Mouse (Mus musculus) layer of hippocampus, adult 2 months (tissue): ENCODE measurements at regions not wholly inside any gene's neighbourhood (a gene's known extent, or its start where the extent isn't known, plus 50 kb on each side); places are given as distances from the start of the nearest gene placed in this dataset.

Experiments used
- DNase-seq, 2 experiments: peaks; one replicate each; pipeline ENCODE4 v3.0.0; 2022; ENCODE audit warnings: low spot score in 2 of 2
- H3K27ac ChIP-seq: fragments of 200-600 bp; 2 replicates; pipeline ENCODE4 v1.8.1; 2022
- H3K4me3 ChIP-seq: fragments of 200-600 bp; 2 replicates; pipeline ENCODE4 v1.8.1; 2022; ENCODE audit warnings: mild to moderate bottlenecking
- CTCF ChIP-seq: fragments of 200-600 bp; conservative IDR thresholded peaks from 2 replicates; pipeline ENCODE4 v1.8.1; 2022; ENCODE audit warnings: antibody characterized with exemption, mild to moderate bottlenecking, moderate library complexity

DNA sequence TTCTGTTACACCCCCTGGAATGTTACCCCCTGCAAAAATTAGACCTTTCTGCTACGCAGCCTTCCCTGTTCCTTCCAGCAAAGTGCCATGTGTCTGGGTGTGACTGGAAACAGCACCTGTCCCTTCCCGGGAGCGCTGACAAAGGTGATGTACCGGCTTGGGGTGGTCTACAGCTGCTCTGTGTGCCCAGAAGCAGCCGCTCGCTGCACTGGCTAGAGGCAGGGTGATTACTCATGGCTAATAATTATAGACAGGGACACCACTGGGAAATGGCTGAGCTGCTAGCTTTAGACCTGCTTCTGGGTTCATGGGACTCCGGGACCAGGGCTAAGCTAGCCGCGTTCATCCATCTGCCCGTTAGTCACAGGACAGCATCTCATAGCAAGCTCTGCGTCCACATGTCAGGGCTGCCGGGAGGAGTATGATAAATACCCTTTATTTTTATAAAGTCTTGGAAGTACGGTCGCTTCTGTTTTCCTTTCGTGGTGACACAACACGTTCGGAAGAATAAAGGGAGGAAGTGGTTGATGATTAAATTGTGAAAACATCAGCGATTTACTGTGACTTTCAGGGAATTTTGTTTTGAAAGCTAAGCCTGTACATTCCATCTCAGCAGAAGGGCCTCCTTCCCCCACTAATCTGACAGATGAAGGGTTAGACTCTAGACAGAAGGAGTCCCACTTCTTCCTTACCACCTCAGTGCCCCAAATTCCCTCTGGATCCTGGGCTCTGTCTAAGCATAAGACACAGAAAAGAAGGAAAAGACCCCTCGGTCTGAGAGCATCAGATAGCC lies 170.8 kb downstream of the Maf start:
- no peak for DNase-seq
- no peak for TF ChIP-seq CTCF
- Histone ChIP-seq H3K27ac (no peak overlapping the region), H3K4me3 (no peak overlapping the region)

DNA sequence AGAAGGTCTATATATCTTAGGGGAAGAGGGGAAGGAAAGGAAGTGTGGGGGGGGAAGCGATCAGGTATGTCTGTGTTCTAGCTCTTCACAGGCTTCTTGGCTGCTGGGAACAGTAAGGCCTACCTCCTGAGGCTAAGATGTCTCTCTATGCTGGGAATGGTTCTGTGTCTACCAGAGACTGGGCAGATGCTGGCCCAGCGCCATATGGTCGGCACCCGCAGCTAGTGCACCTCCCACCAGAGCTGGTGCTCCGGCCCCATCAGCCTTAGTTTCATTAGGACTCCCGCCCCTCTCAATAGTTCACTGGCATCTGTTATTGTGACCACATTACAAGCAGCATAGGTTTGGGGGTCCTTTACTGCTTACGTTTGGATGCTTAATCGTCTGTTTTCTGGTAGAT lies 171.6 kb downstream of the Maf start:
- Histone ChIP-seq H3K4me3 (no peak overlapping the region), H3K27ac (no peak overlapping the region)
- TF ChIP-seq CTCF = no peak
- no peak for DNase-seq

DNA sequence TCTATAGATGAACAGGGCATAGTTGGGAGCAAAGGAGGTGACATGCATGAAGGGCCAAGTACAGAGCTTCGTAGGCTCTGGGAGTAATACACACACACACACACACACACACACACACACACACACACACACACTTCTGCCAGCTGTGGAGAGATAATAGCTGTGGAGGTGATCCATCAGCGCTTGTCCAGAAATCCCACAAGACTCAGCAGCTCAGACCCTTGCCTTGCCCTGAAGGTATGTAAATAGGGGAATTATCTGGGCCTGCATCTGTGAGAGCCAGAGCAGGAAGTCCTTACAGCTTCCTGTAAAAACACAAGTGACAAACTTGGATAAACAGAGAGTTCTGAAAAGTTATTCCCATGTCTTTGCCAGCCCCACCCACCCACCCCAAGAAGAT lies 173.6 kb downstream of the Maf start:
- TF ChIP-seq CTCF = no peak
- DNase-seq = no peak
- H3K4me3 ChIP-seq = no peak overlapping the region
- H3K27ac ChIP-seq = no peak overlapping the region

DNA sequence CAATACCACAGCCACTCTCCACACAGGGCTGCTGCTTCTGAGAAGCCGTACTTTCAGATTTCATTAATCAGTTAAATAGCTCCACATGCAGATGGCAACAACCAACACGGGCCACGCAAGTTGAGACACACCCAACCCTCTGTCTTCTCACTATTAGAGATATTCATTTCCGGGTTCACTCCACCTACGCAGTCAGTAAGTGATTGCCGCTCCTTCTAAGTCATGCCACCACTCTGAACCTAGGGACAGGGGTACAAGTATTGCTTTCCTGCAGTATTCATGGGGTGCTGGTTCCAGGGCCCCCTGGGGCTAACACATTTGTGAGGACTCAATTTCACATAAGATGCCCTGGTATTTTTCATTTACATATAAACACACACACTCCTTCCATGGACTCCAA lies 176.3 kb downstream of the Maf start:
- H3K27ac ChIP-seq = no peak overlapping the region
- TF ChIP-seq CTCF = no peak
- no peak overlapping the region for H3K4me3 ChIP-seq
- no peak for DNase-seq

DNA sequence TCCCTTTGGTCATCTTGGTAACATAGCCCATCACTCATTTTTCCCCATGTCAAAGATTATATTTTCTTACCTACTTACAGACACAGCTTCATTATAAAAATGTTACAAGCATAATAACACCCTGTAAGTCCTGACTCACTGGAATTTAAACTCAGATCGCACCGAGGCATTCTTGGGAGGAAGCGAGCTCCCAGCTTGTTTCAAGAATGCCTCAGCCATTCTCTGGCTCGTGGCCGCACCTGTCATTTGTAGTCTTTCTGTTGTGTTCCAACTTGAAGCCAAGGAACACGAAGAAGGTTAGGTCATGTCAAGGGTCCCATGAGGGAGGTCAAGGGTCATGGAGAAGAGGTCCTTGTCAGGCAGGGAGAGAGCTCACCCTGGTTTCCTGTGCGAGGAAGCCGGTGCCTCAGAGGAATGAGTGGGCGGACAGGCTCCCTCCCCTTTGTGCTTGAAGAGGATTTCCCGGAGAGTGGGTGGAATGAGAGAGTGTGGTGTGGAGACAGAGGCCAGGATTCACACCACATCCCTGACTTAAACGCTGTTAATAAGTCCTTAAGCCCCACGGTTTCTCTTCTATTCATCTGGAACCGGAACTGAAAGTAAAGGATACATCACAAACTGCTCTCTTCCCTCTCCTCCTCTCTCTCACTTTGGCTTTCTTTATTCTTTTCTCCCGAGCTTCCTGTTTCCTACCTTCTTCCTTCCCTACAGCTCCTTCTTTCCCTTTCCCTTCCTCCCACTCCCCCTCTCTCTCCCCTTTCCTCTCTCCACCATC lies 177.8 kb downstream of the Maf start:
- no peak for TF ChIP-seq CTCF
- DNase-seq = peak in 1 of 2 experiments; percentile 8
- Histone ChIP-seq H3K4me3 (no peak overlapping the region), H3K27ac (no peak overlapping the region)

DNA sequence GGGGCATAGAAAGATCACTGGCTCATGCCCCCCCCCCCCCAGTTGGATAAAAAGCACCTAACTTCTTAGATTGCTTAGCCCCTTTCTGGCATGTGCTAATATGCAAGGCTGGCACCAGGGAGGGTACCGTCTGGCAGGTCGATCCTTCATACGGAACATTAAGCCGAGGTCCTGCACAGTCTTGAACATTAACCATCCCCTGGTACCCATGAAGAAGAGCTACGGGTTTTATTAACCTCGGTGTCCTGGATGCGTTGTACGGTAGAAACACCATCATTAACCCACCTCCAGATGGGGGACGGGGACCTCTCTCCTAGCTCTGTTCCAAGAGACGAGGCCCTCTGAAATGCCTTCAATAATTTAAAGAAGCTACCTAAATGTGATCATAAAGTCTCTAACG lies 178.7 kb downstream of the Maf start:
- no peak for DNase-seq
- Histone ChIP-seq H3K4me3 (no peak overlapping the region), H3K27ac (no peak overlapping the region)
- TF ChIP-seq CTCF = no peak

DNA sequence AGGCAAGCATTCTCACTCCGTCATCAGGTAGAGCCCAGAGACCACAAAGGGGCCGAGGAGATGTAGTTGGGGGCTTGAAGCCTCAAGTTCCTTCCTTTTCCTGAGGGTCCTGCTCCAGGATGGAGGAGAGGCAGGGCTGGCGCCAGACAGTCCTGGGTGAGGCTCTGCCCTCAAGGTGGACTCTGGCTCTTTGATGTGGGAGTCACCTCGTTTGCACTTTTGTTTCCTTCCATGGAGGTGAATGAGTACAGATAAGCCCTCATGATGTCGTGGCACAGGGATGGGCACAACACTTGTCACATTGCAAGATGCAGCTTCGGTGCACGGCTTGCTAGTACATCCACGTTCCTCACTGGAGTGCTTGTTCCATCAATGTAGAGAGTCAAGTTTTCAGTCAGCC lies 182.4 kb downstream of the Maf start:
- no peak for TF ChIP-seq CTCF
- no peak for DNase-seq
- H3K4me3 ChIP-seq = no peak overlapping the region
- H3K27ac ChIP-seq = no peak overlapping the region

DNA sequence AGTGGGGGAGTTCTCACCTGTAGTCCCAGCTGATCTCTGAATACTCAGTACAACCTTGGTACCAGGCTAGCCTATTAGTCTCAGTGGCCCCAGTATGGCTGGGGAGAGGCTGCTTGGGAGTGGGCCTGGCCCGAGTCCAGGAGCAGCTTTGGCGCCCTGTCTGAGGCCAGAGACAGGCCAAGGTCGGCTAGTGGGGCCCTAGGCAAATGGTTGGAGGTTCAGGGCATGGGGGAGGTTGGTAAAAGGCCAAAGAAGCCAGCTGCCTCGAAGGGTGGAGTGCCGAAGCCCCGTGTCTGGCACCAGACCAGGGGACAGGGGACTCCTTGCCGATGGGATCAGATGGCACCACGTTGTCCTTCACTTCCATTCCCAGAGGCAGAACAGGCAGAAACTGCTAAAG lies 182.9 kb downstream of the Maf start:
- no peak overlapping the region for H3K27ac ChIP-seq
- no peak overlapping the region for H3K4me3 ChIP-seq
- TF ChIP-seq CTCF = no peak
- no peak for DNase-seq

DNA sequence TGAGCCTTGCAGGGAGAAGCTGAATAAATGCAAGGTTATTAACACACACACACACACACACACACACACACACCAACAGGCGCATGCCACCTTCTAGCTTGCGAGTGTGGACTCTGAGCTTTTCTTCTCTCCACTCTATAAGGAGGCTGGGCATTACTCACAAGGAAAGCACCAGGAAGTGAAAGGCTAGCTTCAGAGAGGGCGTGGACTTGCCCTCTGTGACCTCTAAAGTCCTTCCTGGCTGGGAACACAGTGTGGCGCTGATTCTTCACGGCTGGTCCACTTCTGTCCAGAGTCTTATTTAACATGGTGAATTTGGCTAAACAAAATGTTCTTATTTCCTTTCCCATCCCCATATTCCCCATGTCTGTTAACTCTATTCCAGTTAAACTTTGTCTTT lies 185.1 kb downstream of the Maf start:
- DNase-seq = no peak

DNA sequence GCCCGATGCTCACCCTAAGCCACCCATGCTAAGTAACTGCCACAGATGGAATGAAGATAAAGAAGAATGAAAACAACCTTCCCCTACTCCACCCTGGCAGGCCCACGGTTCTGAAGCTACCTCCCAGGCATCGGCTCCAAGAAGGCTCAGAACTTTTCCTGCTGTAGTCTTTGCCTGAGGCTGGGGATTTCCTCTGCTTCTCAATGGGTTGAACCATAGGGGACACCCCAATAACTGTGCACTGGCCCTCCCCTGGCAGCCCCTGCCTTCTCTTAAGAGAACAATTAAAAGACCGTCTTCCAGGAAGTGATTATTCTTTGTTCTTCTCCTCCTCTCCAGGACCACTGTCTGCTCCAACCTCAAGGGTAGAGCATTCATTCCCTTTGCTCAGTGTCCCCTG lies 191.9 kb downstream of the Maf start:
- TF ChIP-seq CTCF = no peak
- H3K27ac ChIP-seq = no peak overlapping the region
- DNase-seq = no peak
- no peak overlapping the region for H3K4me3 ChIP-seq

More for the DNA sequence above, 185.1 kb downstream of the Maf start:
- Histone ChIP-seq H3K4me3 (no peak overlapping the region), H3K27ac (no peak overlapping the region)
- TF ChIP-seq CTCF = no peak

DNA sequence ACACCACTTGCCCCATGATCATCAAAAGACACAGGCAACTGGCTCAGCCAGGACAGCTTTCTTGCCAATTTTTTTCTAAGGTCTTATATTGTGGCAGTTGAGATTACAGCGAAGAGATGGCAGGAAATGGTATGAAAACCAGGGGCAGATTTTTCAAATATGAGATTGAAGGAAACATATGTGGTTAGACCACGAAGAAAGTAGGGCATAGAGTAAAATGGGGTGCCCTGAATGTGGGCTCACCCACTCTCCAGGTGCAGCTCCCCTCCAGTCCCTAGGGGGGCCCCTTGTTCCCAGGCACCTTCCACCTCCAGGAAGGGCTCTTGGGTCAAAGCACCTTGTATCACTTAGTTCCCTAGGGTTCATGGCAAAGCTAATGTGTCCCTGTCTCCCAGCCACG lies 193.1 kb downstream of the Maf start:
- DNase-seq = no peak

DNA sequence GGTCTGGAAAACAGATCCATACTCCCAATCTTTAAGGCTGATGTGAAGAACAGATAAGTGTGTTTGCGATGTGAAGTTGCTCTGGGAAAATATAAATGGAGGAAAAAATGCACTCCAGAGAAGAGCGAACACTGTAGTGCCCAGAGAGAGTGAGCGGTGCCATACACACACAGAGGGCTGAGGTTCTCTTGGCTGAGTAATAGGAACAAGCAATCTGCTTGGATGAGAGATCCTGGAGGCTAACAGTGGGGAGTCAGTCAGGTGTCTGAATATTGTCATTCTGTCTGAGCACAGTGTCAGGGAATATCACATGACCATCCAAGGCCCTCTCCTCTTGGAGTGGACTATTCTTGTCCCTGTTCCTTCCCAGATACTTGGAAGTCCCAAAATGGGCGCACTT lies 200.4 kb downstream of the Maf start:
- no peak for DNase-seq
- Histone ChIP-seq H3K27ac (no peak overlapping the region), H3K4me3 (no peak overlapping the region)
- no peak for TF ChIP-seq CTCF

More for the DNA sequence above, 193.1 kb downstream of the Maf start:
- no peak overlapping the region for H3K4me3 ChIP-seq
- H3K27ac ChIP-seq = no peak overlapping the region
- no peak for TF ChIP-seq CTCF

DNA sequence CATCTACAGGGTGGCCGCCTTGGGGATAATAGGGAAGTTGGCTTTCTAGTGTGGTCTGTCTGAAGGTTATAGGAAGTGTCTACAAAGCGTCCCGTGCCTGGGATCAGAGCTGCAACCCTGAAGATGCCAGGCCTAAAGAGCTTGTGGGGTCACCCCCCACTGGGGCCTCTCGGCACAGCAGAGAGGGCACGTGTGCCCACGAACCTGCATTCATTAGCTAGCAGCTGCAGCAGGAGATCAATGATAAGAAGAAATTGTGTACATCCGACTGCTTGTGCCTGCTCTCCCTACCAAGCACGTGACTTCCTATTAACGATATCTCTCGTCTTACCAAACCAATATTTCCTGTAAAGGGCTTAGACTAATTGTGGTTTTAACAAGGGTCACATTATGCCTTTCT lies 200.9 kb downstream of the Maf start:
- Histone ChIP-seq H3K4me3 (no peak overlapping the region), H3K27ac (no peak overlapping the region)
- no peak for DNase-seq
- no peak for TF ChIP-seq CTCF

DNA sequence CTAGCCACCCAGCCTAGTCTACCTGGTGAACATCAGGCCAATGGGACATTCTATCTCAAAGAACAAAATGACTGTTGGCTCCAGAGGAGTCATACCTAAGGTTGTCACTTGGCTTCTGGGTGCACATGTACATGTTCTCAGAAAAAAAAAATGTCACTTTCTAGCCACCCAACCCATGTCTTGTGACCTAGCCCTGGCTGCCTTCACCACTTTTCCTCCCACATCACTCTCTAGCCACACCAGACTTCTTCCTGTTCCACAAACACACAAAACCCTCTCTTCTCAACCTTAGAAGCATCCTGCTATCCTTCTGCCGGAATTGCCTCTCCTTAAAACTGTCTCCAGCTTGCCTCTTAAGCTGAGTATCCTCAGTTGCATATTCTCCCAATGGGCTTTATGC lies 211.6 kb downstream of the Maf start:
- no peak for TF ChIP-seq CTCF

More for the DNA sequence above, 211.6 kb downstream of the Maf start:
- Histone ChIP-seq H3K27ac (no peak overlapping the region), H3K4me3 (no peak overlapping the region)
- no peak for DNase-seq
